Mouse (Mus musculus): ENCODE results near the gene Nmnat3.

Nmnat3 gene

GRCm38 (mm10) chr9:98422656-98423055, 135.4 kb downstream of the Nmnat3 start, which contains the start of gene Rbp1:
Gene Rbp1, plus strand, starts transcription at chr9:98422961.
- DNase-seq (ENCODE audit: low spot score) = no peak

- no peak for DNase-seq (ENCODE audit: low spot score)
Observed at GRCm38 (mm10) chr9:98423691-98424090, 136.5 kb downstream of the Nmnat3 start.

- DNase-seq (ENCODE audit: low spot score) = peak; percentile 46
Observed at GRCm38 (mm10) chr9:98424291-98424690, 137.1 kb downstream of the Nmnat3 start.

DNA sequence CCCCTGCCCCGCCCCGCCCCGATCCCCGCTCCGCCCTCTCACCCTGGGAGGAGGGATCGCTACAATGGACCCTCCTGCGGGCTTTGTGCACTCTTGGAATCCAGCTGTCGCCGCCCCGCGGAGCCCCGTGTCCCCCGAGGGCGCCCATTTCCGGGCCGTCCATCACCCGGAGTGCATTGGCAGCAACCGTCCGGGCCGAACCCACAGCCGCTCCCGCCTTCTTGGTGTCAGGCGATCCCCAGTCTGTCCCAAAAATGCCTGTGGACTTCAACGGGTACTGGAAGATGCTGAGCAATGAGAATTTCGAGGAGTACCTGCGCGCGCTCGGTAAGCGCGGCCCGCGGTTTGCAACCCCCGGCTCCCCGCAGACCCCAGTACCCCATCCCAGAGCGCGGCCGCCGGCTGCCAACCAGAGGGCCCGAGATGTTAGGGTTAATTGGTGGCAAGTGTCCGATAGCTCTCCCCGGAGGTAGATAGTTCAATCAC, 137.5 kb downstream of the Nmnat3 start:
- peak; percentile 69 for DNase-seq (ENCODE audit: low spot score)

DNA sequence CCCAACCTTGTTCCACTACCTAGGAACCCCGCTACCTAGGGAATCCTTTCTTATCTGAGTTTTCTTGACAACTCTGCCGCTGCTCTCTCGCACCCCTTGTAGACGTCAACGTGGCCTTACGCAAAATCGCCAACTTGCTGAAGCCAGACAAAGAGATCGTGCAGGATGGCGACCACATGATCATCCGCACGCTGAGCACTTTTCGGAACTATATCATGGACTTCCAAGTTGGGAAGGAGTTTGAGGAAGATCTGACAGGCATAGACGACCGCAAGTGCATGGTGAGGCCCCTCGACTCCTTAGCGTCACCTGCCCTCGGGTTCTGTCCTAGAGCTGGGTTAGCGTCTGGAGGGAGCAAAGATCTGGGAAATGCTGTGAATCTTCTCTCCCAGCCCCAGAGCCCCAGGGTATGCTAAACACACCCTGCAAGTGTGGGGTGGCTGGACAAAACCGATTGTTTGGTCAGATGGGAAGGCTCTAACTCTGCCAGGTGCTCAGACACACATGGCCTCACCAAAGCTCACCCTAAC, 138.2 kb downstream of the Nmnat3 start:
- DNase-seq (ENCODE audit: low spot score) = peak; percentile 35

- no peak for DNase-seq (ENCODE audit: low spot score)
Observed at GRCm38 (mm10) chr9:98427906-98428517, 140.8 kb downstream of the Nmnat3 start.

DNA sequence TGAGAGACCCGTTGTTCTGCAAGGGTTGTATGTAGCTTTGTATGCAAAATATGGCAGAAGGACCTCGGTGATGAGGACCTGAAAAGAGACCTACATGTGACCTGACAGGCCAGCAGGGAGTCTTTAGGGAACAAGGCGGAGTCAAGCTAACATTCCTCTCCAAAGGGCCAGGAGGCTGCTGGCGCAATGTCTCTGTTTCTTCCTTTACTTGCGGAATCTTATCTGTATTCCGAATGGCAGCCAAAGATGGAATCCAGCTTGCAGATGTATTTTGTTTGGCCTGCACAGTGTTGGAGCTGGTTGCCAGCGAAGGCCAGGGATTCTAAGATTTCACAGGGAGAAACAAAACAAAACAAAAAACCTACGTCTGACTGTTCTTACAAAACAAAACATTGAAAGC, 141.5 kb downstream of the Nmnat3 start:
- peak; percentile 30 for DNase-seq (ENCODE audit: low spot score)

- DNase-seq (ENCODE audit: low spot score) = peak; percentile 39
Observed at GRCm38 (mm10) chr9:98429806-98430205, 142.6 kb downstream of the Nmnat3 start.

- DNase-seq (ENCODE audit: low spot score) = no peak
Observed at GRCm38 (mm10) chr9:98430528-98430927, 143.3 kb downstream of the Nmnat3 start.

DNA sequence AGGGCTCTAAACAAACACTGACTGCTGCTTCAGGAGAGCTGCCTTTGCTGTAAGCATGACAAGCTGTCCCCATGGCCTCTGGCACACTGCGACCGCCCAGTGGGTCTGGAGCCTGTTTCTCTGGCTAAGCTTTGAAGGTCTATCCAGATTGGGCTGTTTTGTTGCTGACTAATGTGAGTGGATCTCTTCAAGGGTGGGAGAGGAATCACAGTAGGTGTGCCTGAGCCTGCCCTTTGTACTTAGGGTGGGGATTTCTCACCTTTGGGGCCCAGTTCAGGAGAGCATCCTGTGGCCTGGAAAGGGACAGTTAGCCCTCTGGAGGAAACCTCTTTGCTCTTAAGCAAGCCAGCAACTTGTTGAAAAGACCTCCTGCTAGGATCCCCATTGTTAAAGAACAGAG, 145.8 kb downstream of the Nmnat3 start:
- DNase-seq (ENCODE audit: low spot score) = no peak

DNA sequence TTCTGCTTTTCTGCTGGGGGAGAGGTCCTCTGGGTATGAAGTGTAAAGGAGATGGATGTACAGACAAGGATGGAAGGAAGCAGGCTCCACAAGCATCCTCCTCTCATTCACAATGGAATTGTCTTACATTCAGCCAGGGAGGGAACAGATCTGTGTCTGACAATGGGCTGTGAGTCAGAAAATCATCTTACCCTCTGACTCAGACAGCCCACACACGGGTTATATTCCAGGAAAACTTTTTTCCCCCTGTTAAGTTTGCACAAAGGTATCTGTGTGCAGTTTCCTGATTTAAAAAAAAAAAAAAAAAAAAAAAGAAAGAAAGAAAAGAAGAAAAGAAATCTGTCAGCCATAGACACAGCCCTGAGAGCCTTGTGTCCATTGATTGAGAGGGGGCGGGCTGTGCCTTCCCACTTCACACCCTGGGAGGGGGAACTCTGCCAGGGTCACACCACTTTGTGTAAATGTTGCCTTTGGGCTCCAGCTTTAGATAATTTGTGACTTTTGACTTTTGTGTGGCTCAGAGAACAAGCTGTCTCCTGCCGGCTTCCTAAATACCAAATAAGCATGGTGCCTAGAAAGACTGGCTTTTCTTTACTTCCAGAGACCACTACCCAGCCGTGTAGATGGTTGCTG, 146.8 kb downstream of the Nmnat3 start:
- DNase-seq (ENCODE audit: low spot score) = no peak

DNA sequence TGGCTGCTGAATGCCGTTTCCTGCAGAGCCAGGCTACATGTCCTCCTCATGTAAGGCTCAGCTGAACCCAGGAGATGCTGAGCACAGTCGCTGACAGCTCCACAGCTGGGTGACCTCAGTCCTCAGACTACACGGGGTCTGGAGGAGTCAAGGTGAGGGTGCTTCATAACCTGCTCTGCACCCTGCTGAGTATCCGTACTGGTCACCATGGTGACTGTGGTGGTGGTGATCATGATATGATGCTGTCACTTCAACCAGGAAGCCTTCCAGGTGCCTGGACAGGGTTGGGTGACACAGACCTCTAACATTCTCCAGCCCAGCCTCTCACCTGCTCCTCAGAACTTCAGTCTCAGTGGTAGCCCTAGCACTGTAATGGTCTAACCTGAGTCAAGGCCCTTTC, 150.6 kb downstream of the Nmnat3 start:
- DNase-seq (ENCODE audit: low spot score) = no peak

DNA sequence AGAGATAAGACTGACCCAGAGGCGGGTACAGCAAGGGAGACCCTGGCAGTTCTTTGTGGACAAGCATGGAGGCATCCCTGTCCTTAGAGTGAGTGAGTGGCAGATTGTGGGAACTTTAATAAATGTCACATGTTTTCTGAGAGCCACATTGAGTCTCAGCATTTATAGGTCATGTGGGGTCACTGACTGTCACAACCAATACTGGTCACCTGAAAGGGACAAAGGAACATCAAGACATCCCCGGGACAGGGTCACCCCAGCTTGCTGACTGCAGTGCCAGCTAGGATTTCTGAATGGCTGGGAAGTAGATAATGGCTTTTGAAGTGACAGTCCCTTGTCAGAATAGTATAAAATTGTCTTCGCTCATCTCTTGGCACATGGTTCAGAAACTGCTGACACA, 151.9 kb downstream of the Nmnat3 start:
- peak; percentile 61 for DNase-seq (ENCODE audit: low spot score)

- DNase-seq (ENCODE audit: low spot score) = peak; percentile 68
Observed at GRCm38 (mm10) chr9:98442638-98443037, 155.4 kb downstream of the Nmnat3 start.

GRCm38 (mm10) chr9:98445359-98446149, 158.3 kb downstream of the Nmnat3 start:
- no peak for DNase-seq (ENCODE audit: low spot score)

DNA sequence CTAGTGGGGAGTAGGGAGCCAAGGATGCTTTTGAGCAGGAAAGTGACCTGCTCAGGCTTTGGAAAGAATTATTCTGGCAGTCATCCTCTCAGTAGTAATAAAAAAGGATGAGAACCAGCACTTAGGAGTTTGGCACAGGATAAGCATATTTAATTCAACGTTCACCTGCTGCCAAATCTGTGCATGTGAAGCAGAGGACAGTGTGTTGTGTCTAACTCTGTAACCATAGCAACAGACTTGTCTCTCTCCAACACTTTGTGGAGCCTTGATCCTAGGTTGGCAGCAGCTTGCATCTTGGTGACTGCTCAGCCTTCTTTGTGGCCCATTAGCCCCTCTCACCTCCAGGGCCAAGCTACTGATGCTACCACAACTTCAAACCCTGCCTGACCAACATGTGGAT, 163.7 kb downstream of the Nmnat3 start:
- no peak for DNase-seq (ENCODE audit: low spot score)

GRCm38 (mm10) chr9:98466709-98467108, 179.5 kb downstream of the Nmnat3 start:
- no peak for DNase-seq (ENCODE audit: low spot score)
